Mouse (Mus musculus) limb, embryonic 11.5 days (tissue): Measurements from ENCODE around the gene Rln3. TPM values are rescaled to one million over a fixed set of nuclear protein-coding genes. Genes with fewer than 3 reads are reported as not detected.

ENCODE experiments used
- ATAC-seq: fragments of 200-750 bp; cut with Nextera tagmentation; 2 replicates; pipeline ENCODE4 v1.8.0; 2017; ENCODE audit warnings: low read depth; ENCODE audit not compliant: insufficient number of reproducible peaks, low FRiP score, low TSS enrichment
- DNase-seq: peaks from one replicate; pipeline ENCODE4 v3.0.0-alpha.2; 2015; ENCODE audit warnings: low spot score
- H3K27ac ChIP-seq: fragments of 300-500 bp; sonication (generic); replicated peaks from 2 replicates; pipeline ENCODE4 v1.5.1; 2014; ENCODE audit warnings: low read depth, mild to moderate bottlenecking, low read length
- H3K27me3 ChIP-seq: fragments of 300-500 bp; sonication (generic); 2 replicates; pipeline ENCODE4 v1.6.1; 2014; ENCODE audit warnings: mild to moderate bottlenecking, low read length, mixed read lengths; ENCODE audit not compliant: control insufficient read depth, insufficient read depth
- H3K36me3 ChIP-seq: fragments of 300-500 bp; sonication (generic); 2 replicates; pipeline ENCODE4 v1.6.1; 2014; ENCODE audit warnings: mild to moderate bottlenecking, low read length, moderate library complexity, mixed read lengths; ENCODE audit not compliant: control insufficient read depth, insufficient read depth
- H3K4me1 ChIP-seq: fragments of 300-500 bp; sonication (generic); 2 replicates; pipeline ENCODE4 v1.6.1; 2014; ENCODE audit warnings: low read length, mixed read lengths; ENCODE audit not compliant: control insufficient read depth, insufficient read depth
- H3K4me2 ChIP-seq: fragments of 300-500 bp; sonication (generic); 2 replicates; pipeline ENCODE4 v1.6.1; 2014; ENCODE audit warnings: low read depth, mild to moderate bottlenecking, moderate library complexity; ENCODE audit not compliant: severe bottlenecking
- H3K4me3 ChIP-seq: fragments of 300-500 bp; sonication (generic); 2 replicates; pipeline ENCODE4 v1.5.1; 2014; ENCODE audit warnings: low read depth, low read length
- H3K9ac ChIP-seq: fragments of 300-500 bp; sonication (generic); 2 replicates; pipeline ENCODE4 v1.6.1; 2014; ENCODE audit warnings: mild to moderate bottlenecking, low read length
- H3K9me3 ChIP-seq: fragments of 300-500 bp; sonication (generic); 2 replicates; pipeline ENCODE4 v1.6.1; 2016; ENCODE audit warnings: low read length; ENCODE audit not compliant: control insufficient read depth
- WGBS: fragments of 180-500 bp; shearing (Covaris S2); extraction: QIAGEN DNeasy Blood & Tissue Kit; methylation state at CpG from one replicate; pipeline ENCODE4 v1.1.7; 2014; 5-methylcytosine and 5-hydroxymethylcytosine counted together
- polyA plus RNA-seq: library from polyadenylated mRNA; unstranded; fragments of >200 nt; fragmentation: Nextera tagmentation; extraction: Ambion mirVana; gene quantifications from 2 replicates; pipeline ENCODE4 v1.2.1, GENCODE M21; 2014

Gene Rln3
- polyA plus RNA-seq, 1 experiment from 2014 or later: not detected

- 5% methylated on average over 40 of the region's 40 CpGs for WGBS
- Histone ChIP-seq H3K27ac (no peak within 1 kb of the TSS), H3K9me3 (no peaks in the 10 kb centered on the region), H3K4me1 (peaks cover 7% of the 10 kb centered on the region; the same call in 1 of the 2 replicates), H3K36me3 (no peaks in the 10 kb centered on the region; the same call in 1 of the 2 replicates), H3K4me2 (peak within 1 kb of the TSS; percentile 74), H3K4me3 (peak within 1 kb of the TSS; percentile 26), H3K9ac (peak within 1 kb of the TSS; percentile 47; the same call in 1 of the 2 replicates), H3K27me3 (peaks cover 45% of the 10 kb centered on the region)
- ATAC-seq (peak; percentile 52; the same call in 1 of the 2 replicates), DNase-seq (peak; percentile 81)
Observed at GRCm38 (mm10) chr8:84042066-84042947, 2.5 kb downstream of the Rln3 start, which contains the start of gene Il27ra. TSS of gene Il27ra (minus strand) at chr8:84042589.

GRCm38 (mm10) chr8:84039050-84039449, 5.8 kb downstream of the Rln3 start:
- peaks cover 32% of the 10 kb centered on the region for H3K27me3 ChIP-seq
- H3K9me3 ChIP-seq: no peaks in the 10 kb centered on the region
- WGBS: 6% methylated on average over 5 of the region's 5 CpGs
- DNase-seq (peak; percentile 93), ATAC-seq (no peak)
- H3K4me2 ChIP-seq: no peak overlapping the region
- H3K4me3 ChIP-seq: no peak overlapping the region
- no peaks in the 10 kb centered on the region; the same call in 1 of the 2 replicates for H3K36me3 ChIP-seq
- H3K9ac ChIP-seq: no peak overlapping the region
- H3K27ac ChIP-seq: no peak overlapping the region
- H3K4me1 ChIP-seq: peaks cover 7% of the 10 kb centered on the region; the same call in 1 of the 2 replicates

GRCm38 (mm10) chr8:84038015-84038414, 6.8 kb downstream of the Rln3 start:
- Histone ChIP-seq H3K9ac (no peak overlapping the region), H3K36me3 (no peaks in the 10 kb centered on the region; the same call in 1 of the 2 replicates), H3K4me2 (no peak overlapping the region), H3K27ac (no peak overlapping the region), H3K4me1 (peaks cover 7% of the 10 kb centered on the region; the same call in 1 of the 2 replicates), H3K9me3 (no peaks in the 10 kb centered on the region), H3K27me3 (peaks cover 21% of the 10 kb centered on the region), H3K4me3 (no peak overlapping the region)
- WGBS: 81% methylated on average over 5 of the region's 5 CpGs
- no peak for DNase-seq
- ATAC-seq: no peak

DNA sequence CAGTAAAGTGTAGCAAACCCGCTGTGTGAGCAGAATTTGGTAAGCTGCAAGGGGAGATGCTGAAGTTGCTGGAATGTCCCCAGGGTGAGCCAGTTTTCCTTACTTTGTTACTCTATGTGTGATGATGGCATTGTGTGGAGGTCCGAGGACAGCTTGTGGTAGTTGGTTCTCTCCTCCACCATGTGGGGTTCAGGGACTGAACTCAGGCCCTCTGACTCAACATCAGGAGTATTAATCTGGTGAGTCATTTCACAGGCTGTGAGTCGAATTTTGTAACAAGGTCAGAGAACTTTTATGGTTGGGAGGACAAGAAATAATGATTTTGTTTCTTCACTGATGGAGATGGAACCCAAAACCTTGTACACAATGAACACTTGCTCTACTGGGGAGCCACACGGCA, 12.0 kb downstream of the Rln3 start:
- no peak for ATAC-seq
- Histone ChIP-seq H3K27me3 (peaks cover 5% of the 10 kb centered on the region), H3K4me3 (no peak overlapping the region), H3K36me3 (no peaks in the 10 kb centered on the region), H3K4me1 (no peaks in the 10 kb centered on the region), H3K4me2 (no peak overlapping the region), H3K27ac (no peak overlapping the region), H3K9ac (no peak overlapping the region), H3K9me3 (no peaks in the 10 kb centered on the region)
- DNase-seq: no peak
- 77% methylated on average over 4 of the region's 4 CpGs for WGBS

GRCm38 (mm10) chr8:84029272-84029671, 15.5 kb downstream of the Rln3 start:
- Histone ChIP-seq H3K4me3 (no peak overlapping the region), H3K9me3 (no peaks in the 10 kb centered on the region), H3K4me1 (0 out of 2 replicates have a peak, but pooled peaks cover 2% of the 10 kb centered on the region), H3K36me3 (no peaks in the 10 kb centered on the region), H3K27ac (no peak overlapping the region), H3K27me3 (peaks cover 27% of the 10 kb centered on the region), H3K9ac (no peak overlapping the region), H3K4me2 (no peak overlapping the region)
- DNase-seq (no peak), ATAC-seq (no peak)
- WGBS: 86% methylated on average over 5 of the region's 5 CpGs

GRCm38 (mm10) chr8:84027449-84027848, 17.4 kb downstream of the Rln3 start:
- Histone ChIP-seq H3K4me2 (no peak overlapping the region), H3K27ac (no peak overlapping the region), H3K4me1 (0 out of 2 replicates have a peak, but pooled peaks cover 6% of the 10 kb centered on the region), H3K4me3 (no peak overlapping the region), H3K27me3 (peaks cover 27% of the 10 kb centered on the region), H3K9me3 (no peaks in the 10 kb centered on the region), H3K36me3 (no peaks in the 10 kb centered on the region), H3K9ac (no peak overlapping the region)
- ATAC-seq (no peak), DNase-seq (peak; percentile 34)
- WGBS: 18% methylated on average over 10 of the region's 10 CpGs

DNA sequence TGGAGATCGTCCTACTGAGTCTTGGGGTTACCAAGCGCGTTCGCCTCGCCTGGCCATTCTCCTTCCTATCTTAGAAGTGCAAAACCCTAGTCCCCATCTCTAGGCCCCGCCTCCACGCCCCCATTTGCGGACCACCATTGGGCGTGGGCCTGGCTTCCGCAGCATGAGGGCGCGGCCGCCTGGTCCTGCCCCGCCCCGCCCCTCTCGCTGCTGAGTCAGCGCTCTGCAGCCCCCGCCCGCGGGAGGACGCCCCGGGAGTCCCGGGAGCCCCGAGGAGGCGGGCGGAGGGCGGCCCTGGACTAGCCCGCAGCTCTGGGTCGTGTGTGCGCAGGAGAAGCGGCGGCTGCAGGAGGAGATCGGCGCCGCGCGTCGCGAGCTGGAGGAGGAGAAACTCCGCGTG, 18.9 kb downstream of the Rln3 start:
- DNase-seq: peak; percentile 76
- Histone ChIP-seq H3K27me3 (peaks cover 36% of the 10 kb centered on the region), H3K9me3 (no peaks in the 10 kb centered on the region), H3K27ac (no peak overlapping the region), H3K4me1 (0 out of 2 replicates have a peak, but pooled peaks cover 9% of the 10 kb centered on the region), H3K4me2 (peak overlapping the region; percentile 75), H3K4me3 (peak overlapping the region; percentile 41), H3K9ac (0 out of 2 replicates have a peak overlapping the region, but pooled peaks have one; percentile 9), H3K36me3 (no peaks in the 10 kb centered on the region)
- peak; percentile 72 for ATAC-seq
- under 1% methylated on average over 41 of the region's 41 CpGs for WGBS

- Histone ChIP-seq H3K27me3 (peaks cover 42% of the 10 kb centered on the region), H3K9ac (no peak overlapping the region), H3K4me1 (0 out of 2 replicates have a peak, but pooled peaks cover 9% of the 10 kb centered on the region), H3K9me3 (no peaks in the 10 kb centered on the region), H3K4me3 (no peak overlapping the region), H3K27ac (no peak overlapping the region), H3K36me3 (no peaks in the 10 kb centered on the region), H3K4me2 (no peak overlapping the region)
- no peak for ATAC-seq
- WGBS: 13% methylated on average over 10 of the region's 10 CpGs
- DNase-seq: peak; percentile 79
Observed at GRCm38 (mm10) chr8:84024171-84024570, 20.6 kb downstream of the Rln3 start.
